Mouse (Mus musculus) spleen, adult 2 months (tissue): ENCODE measurements around the gene Pgls.

ENCODE experiments used
- CTCF ChIP-seq: fragments of 200-500 bp; IDR thresholded peaks from 2 replicates; pipeline ENCODE4 v1.5.1; 2011; ENCODE audit warnings: mild to moderate bottlenecking, inconsistent platforms; ENCODE audit not compliant: insufficient read depth, insufficient read length, insufficient replicate concordance; ENCODE audit errors: extremely low read depth
- POLR2A ChIP-seq: fragments of 200-500 bp; IDR thresholded peaks from 2 replicates; pipeline ENCODE4 v1.6.1; 2011; ENCODE audit warnings: low read depth, low read length, inconsistent platforms

GRCm38 (mm10) chr8:71593556-71594323 is 1.8 kb downstream of the Pgls start:
- no peak for TF ChIP-seq CTCF
- TF ChIP-seq POLR2A = no peak
